Mouse (Mus musculus) mature B cell (primary cell): ENCODE results near the gene Rabl6.

ENCODE experiments used
- in situ Hi-C: fragments of 300-500 bp; cut with MboI; formaldehyde crosslinking; loops from 2 replicates; pipeline ENCODE4 v1.14.3; 2019

The Rabl6 gene

GRCm38 (mm10) chr2:25596765-25597510 lies 11.4 kb downstream of the Rabl6 start:
- in situ Hi-C loops, result no loop called here

GRCm38 (mm10) chr2:25591863-25592262 lies 16.5 kb downstream of the Rabl6 start:
- in situ Hi-C loops, result no loop called here

- in situ Hi-C loops, result no loop called here
These were observed 20.0 kb downstream of the Rabl6 start for GRCm38 (mm10) chr2:25588227-25588907.

GRCm38 (mm10) chr2:25587290-25587689 lies 21.0 kb downstream of the Rabl6 start:
- in situ Hi-C loops, result no loop called here

GRCm38 (mm10) chr2:25585601-25586000 lies 22.7 kb downstream of the Rabl6 start:
- in situ Hi-C loops, result no loop called here

- in situ Hi-C loops, result no loop called here
These were observed 23.5 kb downstream of the Rabl6 start for GRCm38 (mm10) chr2:25584856-25585255.

GRCm38 (mm10) chr2:25584152-25584551 lies 24.2 kb downstream of the Rabl6 start:
- in situ Hi-C loops, result no loop called here

GRCm38 (mm10) chr2:25583571-25583970 lies 24.8 kb downstream of the Rabl6 start:
- in situ Hi-C loops, result no loop called here

- in situ Hi-C loops, result no loop called here
These were observed 25.2 kb downstream of the Rabl6 start for GRCm38 (mm10) chr2:25583120-25583481.

- in situ Hi-C loops, result no loop called here
These were observed 25.7 kb downstream of the Rabl6 start for GRCm38 (mm10) chr2:25582466-25583119.

- in situ Hi-C loops, result no loop called here
These were observed 26.4 kb downstream of the Rabl6 start for GRCm38 (mm10) chr2:25581901-25582301.

- in situ Hi-C loops, result no loop called here
These were observed 26.9 kb downstream of the Rabl6 start, which contains the start of gene Ajm1 for GRCm38 (mm10) chr2:25581294-25581864. Gene Ajm1 (minus strand): TSS chr2:25581757.

GRCm38 (mm10) chr2:25580621-25581101 lies 27.7 kb downstream of the Rabl6 start:
- in situ Hi-C loops, result no loop called here

GRCm38 (mm10) chr2:25579737-25580460 lies 28.4 kb downstream of the Rabl6 start:
- in situ Hi-C loops, result no loop called here

- in situ Hi-C loops, result no loop called here
These were observed 29.3 kb downstream of the Rabl6 start for GRCm38 (mm10) chr2:25578796-25579736.

- in situ Hi-C loops, result no loop called here
These were observed 30.1 kb downstream of the Rabl6 start for GRCm38 (mm10) chr2:25577951-25578795.

GRCm38 (mm10) chr2:25576965-25577891 lies 31.1 kb downstream of the Rabl6 start:
- in situ Hi-C loops, result no loop called here

- in situ Hi-C loops, result no loop called here
These were observed 32.1 kb downstream of the Rabl6 start for GRCm38 (mm10) chr2:25576028-25576850.
